Mouse (Mus musculus): ENCODE measurements at regions not wholly inside any gene's neighbourhood (a gene's known extent, or its start where the extent isn't known, plus 50 kb on each side); places are given as distances from the start of the nearest gene placed in this dataset.

GRCm38 (mm10) chr9:116342009-116342408 lies 166.8 kb upstream of the Tgfbr2 start:
- no peak overlapping the region for H3K27ac ChIP-seq (replicated peaks)
- no peaks in the 10 kb centered on the region for H3K27me3 ChIP-seq
- no peak overlapping the region for H3K9ac ChIP-seq
- H3K4me1 ChIP-seq = no peaks in the 10 kb centered on the region
- H3K9me3 ChIP-seq (replicated peaks) = no peaks in the 10 kb centered on the region
- H3K4me2 ChIP-seq (replicated peaks) = no peak overlapping the region
- ATAC-seq (ENCODE audit: insufficient number of reproducible peaks, low FRiP score, low TSS enrichment, low read depth) = no peak
- 75% methylated on average over 4 of the region's 4 CpGs for WGBS
- H3K36me3 ChIP-seq = no peaks in the 10 kb centered on the region
- H3K4me3 ChIP-seq (replicated peaks) = no peak overlapping the region

- no peak for ATAC-seq (ENCODE audit: insufficient number of reproducible peaks, low FRiP score, low TSS enrichment, low read depth)
- no peaks in the 10 kb centered on the region for H3K27me3 ChIP-seq
- H3K9me3 ChIP-seq (replicated peaks) = no peaks in the 10 kb centered on the region
- no peak overlapping the region for H3K4me2 ChIP-seq (replicated peaks)
- no peak overlapping the region for H3K9ac ChIP-seq
- H3K27ac ChIP-seq (replicated peaks) = no peak overlapping the region
- no peaks in the 10 kb centered on the region for H3K4me1 ChIP-seq
- no peak overlapping the region for H3K4me3 ChIP-seq (replicated peaks)
- no peaks in the 10 kb centered on the region for H3K36me3 ChIP-seq
These were observed 165.8 kb upstream of the Tgfbr2 start for GRCm38 (mm10) chr9:116340952-116341351.

GRCm38 (mm10) chr9:116338729-116339100 lies 163.6 kb upstream of the Tgfbr2 start:
- Histone ChIP-seq H3K9me3 (replicated peaks) (no peaks in the 10 kb centered on the region), H3K4me1 (no peaks in the 10 kb centered on the region), H3K9ac (no peak overlapping the region), H3K4me2 (replicated peaks) (no peak overlapping the region), H3K27ac (replicated peaks) (no peak overlapping the region), H3K27me3 (no peaks in the 10 kb centered on the region), H3K4me3 (replicated peaks) (no peak overlapping the region), H3K36me3 (no peaks in the 10 kb centered on the region)
- WGBS = 87% methylated on average over 5 of the region's 5 CpGs
- no peak for ATAC-seq (ENCODE audit: insufficient number of reproducible peaks, low FRiP score, low TSS enrichment, low read depth)

- Histone ChIP-seq H3K4me2 (replicated peaks) (no peak overlapping the region), H3K27me3 (no peaks in the 10 kb centered on the region), H3K36me3 (no peaks in the 10 kb centered on the region), H3K9me3 (replicated peaks) (no peaks in the 10 kb centered on the region), H3K27ac (replicated peaks) (no peak overlapping the region), H3K9ac (no peak overlapping the region), H3K4me1 (no peaks in the 10 kb centered on the region), H3K4me3 (replicated peaks) (no peak overlapping the region)
- 83% methylated on average over 5 of the region's 5 CpGs for WGBS
- ATAC-seq (ENCODE audit: insufficient number of reproducible peaks, low FRiP score, low TSS enrichment, low read depth) = no peak
These were observed 163.1 kb upstream of the Tgfbr2 start for GRCm38 (mm10) chr9:116338093-116338728.

GRCm38 (mm10) chr9:116337446-116338010 lies 162.4 kb upstream of the Tgfbr2 start:
- Histone ChIP-seq H3K27me3 (no peaks in the 10 kb centered on the region), H3K9me3 (replicated peaks) (no peaks in the 10 kb centered on the region), H3K4me2 (replicated peaks) (no peak overlapping the region), H3K4me1 (no peaks in the 10 kb centered on the region), H3K9ac (no peak overlapping the region), H3K27ac (replicated peaks) (no peak overlapping the region), H3K36me3 (no peaks in the 10 kb centered on the region), H3K4me3 (replicated peaks) (no peak overlapping the region)
- WGBS = 94% methylated on average over 8 of the region's 8 CpGs
- no peak for ATAC-seq (ENCODE audit: insufficient number of reproducible peaks, low FRiP score, low TSS enrichment, low read depth)

GRCm38 (mm10) chr9:116335561-116336478 lies 160.7 kb upstream of the Tgfbr2 start:
- no peak for ATAC-seq (ENCODE audit: insufficient number of reproducible peaks, low FRiP score, low TSS enrichment, low read depth)
- no peaks in the 10 kb centered on the region for H3K4me1 ChIP-seq
- H3K36me3 ChIP-seq = no peaks in the 10 kb centered on the region
- H3K9me3 ChIP-seq (replicated peaks) = no peaks in the 10 kb centered on the region
- H3K9ac ChIP-seq = no peak overlapping the region
- H3K4me3 ChIP-seq (replicated peaks) = no peak overlapping the region
- no peaks in the 10 kb centered on the region for H3K27me3 ChIP-seq
- no peak overlapping the region for H3K27ac ChIP-seq (replicated peaks)
- WGBS = 78% methylated on average over 11 of the region's 11 CpGs
- H3K4me2 ChIP-seq (replicated peaks) = no peak overlapping the region

- 73% methylated on average over 6 of the region's 6 CpGs for WGBS
- no peak for ATAC-seq (ENCODE audit: insufficient number of reproducible peaks, low FRiP score, low TSS enrichment, low read depth)
- Histone ChIP-seq H3K27ac (replicated peaks) (no peak overlapping the region), H3K4me1 (no peaks in the 10 kb centered on the region), H3K27me3 (no peaks in the 10 kb centered on the region), H3K36me3 (no peaks in the 10 kb centered on the region), H3K4me3 (replicated peaks) (no peak overlapping the region), H3K9me3 (replicated peaks) (no peaks in the 10 kb centered on the region), H3K4me2 (replicated peaks) (no peak overlapping the region), H3K9ac (no peak overlapping the region)
These were observed 158.8 kb upstream of the Tgfbr2 start for GRCm38 (mm10) chr9:116333956-116334463.

- 71% methylated on average over 5 of the region's 5 CpGs for WGBS
- H3K4me3 ChIP-seq (replicated peaks) = no peak overlapping the region
These were observed 157.4 kb upstream of the Tgfbr2 start for GRCm38 (mm10) chr9:116332485-116333118.

GRCm38 (mm10) chr9:116331406-116331805 lies 156.2 kb upstream of the Tgfbr2 start:
- Histone ChIP-seq H3K4me1 (peaks cover 6% of the 10 kb centered on the region), H3K36me3 (no peaks in the 10 kb centered on the region), H3K9ac (no peak overlapping the region), H3K4me2 (replicated peaks) (no peak overlapping the region), H3K9me3 (replicated peaks) (no peaks in the 10 kb centered on the region), H3K27me3 (no peaks in the 10 kb centered on the region), H3K4me3 (replicated peaks) (no peak overlapping the region), H3K27ac (replicated peaks) (no peak overlapping the region)
- ATAC-seq (ENCODE audit: insufficient number of reproducible peaks, low FRiP score, low TSS enrichment, low read depth) = no peak
- 53% methylated on average over 2 of the region's 2 CpGs for WGBS

More at GRCm38 (mm10) chr9:116332485-116333118, 157.4 kb upstream of the Tgfbr2 start:
- Histone ChIP-seq H3K27me3 (no peaks in the 10 kb centered on the region), H3K9me3 (replicated peaks) (no peaks in the 10 kb centered on the region), H3K27ac (replicated peaks) (no peak overlapping the region), H3K36me3 (no peaks in the 10 kb centered on the region), H3K4me1 (peaks cover 6% of the 10 kb centered on the region), H3K9ac (no peak overlapping the region), H3K4me2 (replicated peaks) (no peak overlapping the region)
- no peak for ATAC-seq (ENCODE audit: insufficient number of reproducible peaks, low FRiP score, low TSS enrichment, low read depth)

GRCm38 (mm10) chr9:116330796-116331195 lies 155.6 kb upstream of the Tgfbr2 start:
- WGBS = 61% methylated on average over 5 of the region's 5 CpGs
- H3K4me3 ChIP-seq (replicated peaks) = no peak overlapping the region
- H3K27ac ChIP-seq (replicated peaks) = no peak overlapping the region
- no peak for ATAC-seq (ENCODE audit: insufficient number of reproducible peaks, low FRiP score, low TSS enrichment, low read depth)
- no peaks in the 10 kb centered on the region for H3K27me3 ChIP-seq
- no peaks in the 10 kb centered on the region for H3K36me3 ChIP-seq
- H3K9ac ChIP-seq = no peak overlapping the region
- H3K4me2 ChIP-seq (replicated peaks) = no peak overlapping the region
- no peaks in the 10 kb centered on the region for H3K9me3 ChIP-seq (replicated peaks)
- H3K4me1 ChIP-seq = peaks cover 6% of the 10 kb centered on the region

GRCm38 (mm10) chr9:116329147-116329546 lies 154.0 kb upstream of the Tgfbr2 start:
- Histone ChIP-seq H3K27me3 (no peaks in the 10 kb centered on the region), H3K9me3 (replicated peaks) (no peaks in the 10 kb centered on the region), H3K4me1 (peaks cover 10% of the 10 kb centered on the region), H3K36me3 (no peaks in the 10 kb centered on the region), H3K4me2 (replicated peaks) (no peak overlapping the region), H3K4me3 (replicated peaks) (no peak overlapping the region), H3K9ac (no peak overlapping the region), H3K27ac (replicated peaks) (no peak overlapping the region)
- ATAC-seq (ENCODE audit: insufficient number of reproducible peaks, low FRiP score, low TSS enrichment, low read depth) = no peak
- 79% methylated on average over 5 of the region's 5 CpGs for WGBS

Measured in embryonic facial prominence, embryonic 15.5 days (tissue).